Mouse (Mus musculus) thymus, adult 2 months (tissue): ENCODE results near the gene Ccdc136. TPM values are rescaled to one million over a fixed set of nuclear protein-coding genes. Genes with fewer than 3 reads are reported as not detected.

ENCODE experiments used
- DNase-seq: peaks from one replicate; pipeline ENCODE4 v3.0.0; 2021
- H3K27ac ChIP-seq: fragments of 200-500 bp; 2 replicates; pipeline ENCODE4 v1.5.1; 2012; ENCODE audit warnings: low read length, control low read depth; ENCODE audit not compliant: control insufficient read depth, insufficient read depth
- H3K27me3 ChIP-seq: fragments of 200-500 bp; 2 replicates; pipeline ENCODE4 v1.6.1; 2012; ENCODE audit warnings: mild to moderate bottlenecking, low read length, moderate library complexity, mixed read lengths; ENCODE audit not compliant: control insufficient read depth, insufficient read depth
- H3K36me3 ChIP-seq: fragments of 200-500 bp; 2 replicates; pipeline ENCODE4 v1.6.1; 2012; ENCODE audit warnings: mild to moderate bottlenecking, low read length, moderate library complexity; ENCODE audit not compliant: control insufficient read depth, insufficient read depth
- H3K4me1 ChIP-seq: fragments of 200-500 bp; replicated peaks from 2 replicates; pipeline ENCODE4 v1.6.1; 2012; ENCODE audit warnings: low read length; ENCODE audit not compliant: control insufficient read depth, insufficient read depth
- H3K4me3 ChIP-seq: fragments of 200-500 bp; 2 replicates; pipeline ENCODE4 v1.5.1; 2012; ENCODE audit warnings: mild to moderate bottlenecking, low read length, control low read depth, moderate library complexity; ENCODE audit not compliant: control insufficient read depth, insufficient read depth
- CTCF ChIP-seq: fragments of 200-500 bp; IDR thresholded peaks from 2 replicates; pipeline ENCODE4 v1.5.1; 2012; ENCODE audit warnings: mild to moderate bottlenecking, control low read depth, low read length, moderate library complexity, borderline replicate concordance; ENCODE audit not compliant: control insufficient read depth, poor library complexity, insufficient read depth; ENCODE audit errors: extremely low read depth
- POLR2A ChIP-seq: fragments of 200-500 bp; IDR thresholded peaks from 2 replicates; pipeline ENCODE4 v1.6.1; 2012; ENCODE audit warnings: mild to moderate bottlenecking, low read length, control low read depth, moderate library complexity; ENCODE audit not compliant: control insufficient read depth, poor library complexity, insufficient read depth; ENCODE audit errors: extremely low read depth
- WGBS: fragments of 180-500 bp; shearing (Covaris S2); methylation state at CpG from one replicate; pipeline ENCODE4 v1.1.7; 2018; 5-methylcytosine and 5-hydroxymethylcytosine counted together
- polyA plus RNA-seq: library from polyadenylated mRNA; depleted of rRNA; stranded (reverse); fragments of >200 nt; gene quantifications from 2 replicates; pipeline ENCODE4 v1.2.3, GENCODE M21; 2012

Gene Ccdc136
- polyA plus RNA-seq, 1 experiment = 1.3 TPM

DNA sequence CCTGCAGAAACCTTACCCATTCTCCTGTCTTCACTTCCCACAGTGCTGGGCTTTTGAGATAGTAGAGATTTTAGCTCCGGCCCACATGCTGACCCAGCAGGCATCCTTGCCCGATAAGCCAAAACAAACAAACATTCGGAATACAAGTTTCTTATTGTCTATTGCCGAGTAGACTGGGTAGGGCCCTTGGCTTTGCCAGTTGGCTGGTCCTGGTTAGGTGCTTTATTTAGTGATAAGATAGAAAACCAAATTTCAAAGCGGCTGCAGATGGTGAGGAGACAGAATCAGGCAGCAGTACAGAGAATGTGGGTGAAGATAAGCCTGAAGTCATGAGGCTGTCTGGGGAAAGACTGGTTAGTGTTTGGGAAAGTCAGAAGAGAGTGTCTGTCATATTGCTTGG lies 43.3 kb upstream of the Ccdc136 start:
- no peak for DNase-seq
- Histone ChIP-seq H3K27me3 (no peaks in the 10 kb centered on the region), H3K4me1 (no peaks in the 10 kb centered on the region), H3K4me3 (no peak overlapping the region), H3K36me3 (peaks cover 14% of the 10 kb centered on the region), H3K27ac (no peak overlapping the region)
- TF ChIP-seq CTCF = no peak
- no peak for TF ChIP-seq POLR2A
- 94% methylated on average over 5 of the region's 5 CpGs for WGBS

DNA sequence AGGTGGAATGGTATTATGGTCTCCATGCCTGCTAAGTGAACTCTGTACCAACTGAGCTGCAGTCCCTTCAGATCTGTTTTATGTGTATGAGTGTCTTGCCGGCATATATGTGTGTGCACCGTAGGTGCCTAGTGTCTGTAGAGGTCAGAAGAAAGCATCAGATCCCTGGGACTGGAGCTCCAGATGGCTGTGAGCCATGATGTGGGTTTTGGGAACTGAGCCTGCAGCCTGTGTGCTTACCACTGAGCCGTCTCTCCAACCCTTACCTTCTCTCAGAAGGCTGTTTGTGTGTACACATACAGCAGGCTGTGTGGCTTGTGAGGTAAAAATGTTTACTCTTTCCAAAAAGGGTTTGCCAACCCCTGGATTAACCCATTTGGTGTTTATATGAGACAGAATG lies 36.7 kb upstream of the Ccdc136 start:
- H3K27ac ChIP-seq = no peak overlapping the region
- no peak overlapping the region for H3K4me3 ChIP-seq
- H3K36me3 ChIP-seq = peaks cover 28% of the 10 kb centered on the region
- TF ChIP-seq CTCF (no peak), POLR2A (no peak)
- 96% methylated on average over 3 of the region's 3 CpGs for WGBS
- no peaks in the 10 kb centered on the region for H3K4me1 ChIP-seq
- no peaks in the 10 kb centered on the region for H3K27me3 ChIP-seq
- no peak for DNase-seq

DNA sequence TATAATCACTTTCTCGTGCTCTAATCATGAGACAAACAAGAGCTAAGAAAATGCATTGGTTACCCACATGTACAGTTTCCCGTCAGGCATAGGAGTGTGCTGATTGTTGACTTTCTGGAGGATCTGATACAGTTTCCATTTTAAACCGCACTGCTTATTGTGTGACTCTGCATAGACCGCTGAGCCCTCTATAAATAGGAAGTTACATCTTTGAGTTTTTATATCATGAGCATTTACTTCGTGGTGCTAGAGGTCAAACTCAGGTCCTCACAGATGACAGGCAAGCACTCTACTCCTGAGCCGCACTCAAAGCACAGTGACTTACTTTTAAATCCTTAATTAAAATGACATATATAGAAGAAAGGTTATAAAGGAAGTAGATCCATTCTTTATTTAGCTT lies 35.9 kb upstream of the Ccdc136 start:
- Histone ChIP-seq H3K27me3 (no peaks in the 10 kb centered on the region), H3K4me3 (no peak overlapping the region), H3K4me1 (no peaks in the 10 kb centered on the region), H3K27ac (no peak overlapping the region), H3K36me3 (peaks cover 28% of the 10 kb centered on the region)
- DNase-seq = no peak
- 84% methylated on average over 6 of the region's 6 CpGs for WGBS
- TF ChIP-seq CTCF = no peak
- TF ChIP-seq POLR2A = no peak

DNA sequence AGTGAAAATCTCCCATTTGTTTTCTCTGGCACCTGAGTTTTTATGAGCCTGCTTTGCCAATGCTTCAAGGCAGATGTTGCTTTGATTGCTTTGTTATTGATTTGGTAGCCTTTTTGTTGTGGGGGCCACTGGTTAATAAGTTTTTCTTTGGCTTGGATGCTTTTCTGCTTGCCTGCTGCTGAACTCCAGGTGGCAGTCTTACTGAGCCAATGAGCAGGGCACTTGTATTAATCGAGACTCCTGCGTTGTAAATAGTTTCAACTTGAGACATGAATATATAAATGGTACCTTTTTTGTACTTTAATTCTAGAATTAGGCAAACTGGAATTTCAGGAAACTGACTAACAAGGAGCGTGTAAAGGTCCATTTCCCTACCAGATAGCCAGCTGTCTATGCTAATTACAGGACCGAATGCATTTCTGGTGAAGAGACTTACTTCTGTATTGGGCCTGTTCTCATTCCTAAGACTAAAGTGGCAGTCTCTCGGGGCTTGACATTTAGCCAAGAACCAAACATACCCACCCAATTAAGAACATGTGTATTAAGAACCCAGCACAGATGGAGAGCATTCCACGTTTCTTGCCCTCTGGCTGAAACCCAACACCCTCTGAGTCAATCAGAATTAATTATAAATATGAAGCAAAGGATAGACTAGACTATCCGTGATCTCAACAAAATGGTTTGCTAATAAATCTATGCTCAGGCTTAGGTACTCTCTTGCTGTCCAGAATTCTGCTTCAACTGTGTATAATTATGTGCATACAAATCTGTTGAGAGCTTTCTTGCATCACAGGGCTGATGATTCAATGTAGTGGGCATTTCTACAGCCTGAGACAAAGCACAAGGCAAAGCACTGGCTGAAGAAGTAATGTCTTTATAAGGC lies 33.6 kb upstream of the Ccdc136 start:
- 89% methylated on average over 7 of the region's 7 CpGs for WGBS
- Histone ChIP-seq H3K27ac (no peak overlapping the region), H3K4me3 (no peak overlapping the region), H3K4me1 (no peaks in the 10 kb centered on the region), H3K27me3 (no peaks in the 10 kb centered on the region), H3K36me3 (peaks cover 37% of the 10 kb centered on the region)
- TF ChIP-seq CTCF (no peak), POLR2A (no peak)
- DNase-seq = no peak

DNA sequence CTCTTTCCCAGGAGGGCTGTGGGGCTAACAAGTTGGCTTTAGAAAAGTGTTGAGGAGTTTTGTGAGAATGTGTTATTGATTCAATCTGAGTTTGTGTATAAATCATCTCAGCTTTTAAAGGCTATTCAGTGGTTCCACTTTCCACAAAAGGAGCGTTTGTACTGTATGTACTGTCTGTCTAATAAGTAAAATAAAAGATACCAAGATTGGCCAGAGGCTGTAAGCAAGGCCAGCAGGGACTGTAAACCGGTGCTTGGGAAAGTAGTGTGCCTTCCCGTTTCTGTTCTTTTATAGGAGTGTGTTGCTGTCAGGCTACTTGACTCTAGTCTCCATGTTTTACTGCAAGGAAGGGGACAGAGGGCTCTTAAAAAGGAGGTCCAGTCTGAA lies 33.0 kb upstream of the Ccdc136 start:
- H3K4me1 ChIP-seq = no peaks in the 10 kb centered on the region
- H3K27ac ChIP-seq = no peak overlapping the region
- H3K36me3 ChIP-seq = peaks cover 34% of the 10 kb centered on the region
- TF ChIP-seq CTCF (no peak), POLR2A (no peak)
- WGBS = 92% methylated on average over 3 of the region's 3 CpGs
- H3K27me3 ChIP-seq = no peaks in the 10 kb centered on the region
- DNase-seq = no peak
- H3K4me3 ChIP-seq = no peak overlapping the region

DNA sequence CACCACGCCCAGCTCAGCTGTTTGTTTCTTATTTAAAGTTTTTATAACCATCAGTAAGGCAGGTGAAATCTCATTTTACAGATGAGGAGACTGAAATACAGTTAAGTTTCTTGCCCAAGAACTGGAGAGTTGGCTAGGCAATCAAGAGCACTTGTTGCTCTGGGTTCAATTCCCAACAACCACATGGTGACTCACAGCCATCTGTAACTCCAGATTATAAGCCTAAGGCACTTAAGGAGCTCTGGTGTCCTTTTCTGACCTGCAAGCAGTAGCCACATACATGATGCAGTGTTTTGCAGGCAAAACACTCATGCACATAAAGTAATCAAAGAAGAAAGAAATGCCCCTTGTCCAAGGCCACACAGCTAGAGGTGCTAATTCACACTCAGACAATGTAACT lies 30.8 kb upstream of the Ccdc136 start:
- Histone ChIP-seq H3K4me3 (no peak overlapping the region), H3K36me3 (peaks cover 39% of the 10 kb centered on the region), H3K27me3 (no peaks in the 10 kb centered on the region), H3K4me1 (no peaks in the 10 kb centered on the region), H3K27ac (no peak overlapping the region)
- 97% methylated on average over 1 of the region's 1 CpGs for WGBS
- DNase-seq = no peak
- TF ChIP-seq CTCF (no peak), POLR2A (no peak)

DNA sequence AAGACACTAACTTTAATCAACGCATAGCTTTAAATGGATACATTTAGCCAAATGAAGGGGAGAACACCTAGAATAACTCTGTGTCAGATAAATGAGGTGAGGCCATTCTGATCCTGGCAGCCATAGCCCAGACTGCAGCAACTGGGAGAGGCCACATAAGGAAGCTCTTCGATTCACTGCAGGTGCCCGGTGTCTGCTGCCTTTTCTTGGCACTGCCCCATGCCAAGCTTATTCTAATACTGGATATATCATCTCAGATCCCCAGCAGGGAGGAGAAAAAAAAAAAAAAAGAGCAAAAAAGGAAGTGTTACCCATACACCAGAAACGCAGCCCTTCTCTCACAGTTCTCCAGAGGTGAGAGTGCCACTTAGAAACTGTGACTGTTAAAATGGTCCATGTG lies 18.7 kb upstream of the Ccdc136 start:
- Histone ChIP-seq H3K4me1 (no peaks in the 10 kb centered on the region), H3K27me3 (no peaks in the 10 kb centered on the region), H3K36me3 (peaks cover 28% of the 10 kb centered on the region), H3K27ac (no peak overlapping the region), H3K4me3 (no peak overlapping the region)
- no peak for DNase-seq
- no peak for TF ChIP-seq POLR2A
- no peak for TF ChIP-seq CTCF
- WGBS = 71% methylated on average over 4 of the region's 4 CpGs
